Mouse (Mus musculus) lung, embryonic 14.5 days (tissue): Measurements from ENCODE around the gene Gm20388. TPM values are rescaled to one million over a fixed set of nuclear protein-coding genes. Genes with fewer than 3 reads are reported as not detected.
A peak's percentile ranks its signal among the peaks of the same experiment; 100 is the strongest.

ENCODE experiments used
- ATAC-seq: fragments of 200-750 bp; cut with Nextera tagmentation; 2 replicates; pipeline ENCODE4 v1.8.0; 2017; ENCODE audit warnings: mild to moderate bottlenecking, moderate TSS enrichment, moderate library complexity; ENCODE audit not compliant: insufficient read depth
- DNase-seq: peaks from one replicate; pipeline ENCODE4 v3.0.0-alpha.2; 2015
- H3K27ac ChIP-seq: fragments of 300-500 bp; sonication (generic); 2 replicates; pipeline ENCODE4 v1.5.1; 2014; ENCODE audit warnings: low read depth, mild to moderate bottlenecking, moderate library complexity
- H3K27me3 ChIP-seq: fragments of 300-500 bp; sonication (generic); 2 replicates; pipeline ENCODE4 v1.6.1; 2014; ENCODE audit warnings: low read length, control low read depth; ENCODE audit not compliant: insufficient read depth
- H3K36me3 ChIP-seq: fragments of 300-500 bp; sonication (generic); 2 replicates; pipeline ENCODE4 v1.6.1; 2014; ENCODE audit warnings: control low read depth; ENCODE audit not compliant: insufficient read depth
- H3K4me1 ChIP-seq: fragments of 300-500 bp; sonication (generic); 2 replicates; pipeline ENCODE4 v1.6.1; 2014; ENCODE audit warnings: antibody characterized with exemption, control low read depth; ENCODE audit not compliant: insufficient read depth
- H3K4me2 ChIP-seq: fragments of 300-500 bp; sonication (generic); 2 replicates; pipeline ENCODE4 v1.6.1; 2014; ENCODE audit warnings: mild to moderate bottlenecking
- H3K4me3 ChIP-seq: fragments of 300-500 bp; sonication (generic); 2 replicates; pipeline ENCODE4 v1.5.1; 2014; ENCODE audit warnings: low read depth, low read length
- H3K9ac ChIP-seq: fragments of 300-500 bp; sonication (generic); 2 replicates; pipeline ENCODE4 v1.6.1; 2014
- H3K9me3 ChIP-seq: fragments of 300-500 bp; sonication (generic); 2 replicates; pipeline ENCODE4 v1.6.1; 2016; ENCODE audit warnings: low read depth, low read length, control low read depth
- CTCF ChIP-seq: IDR thresholded peaks from 2 replicates; pipeline ENCODE4 v1.5.1; 2016; ENCODE audit warnings: antibody characterized with exemption, low read depth
- WGBS: fragments of 180-500 bp; shearing (Covaris S2); extraction: QIAGEN DNeasy Blood & Tissue Kit; methylation state at CpG from one replicate; pipeline ENCODE4 v1.1.7; 2014; 5-methylcytosine and 5-hydroxymethylcytosine counted together
- polyA plus RNA-seq: library from polyadenylated mRNA; unstranded; fragments of >200 nt; fragmentation: Nextera tagmentation; extraction: Ambion mirVana; gene quantifications from 2 replicates; pipeline ENCODE4 v1.2.1, GENCODE M21; 2014

Gm20388 gene
- polyA plus RNA-seq, 1 experiment from 2014 or later, result not detected

- ATAC-seq, result no peak
- no peak overlapping the region for H3K4me3 ChIP-seq
- peaks cover 71% of the 10 kb centered on the region for H3K27me3 ChIP-seq
- TF ChIP-seq CTCF, result peak; percentile 69
- H3K9me3 ChIP-seq, result no peaks in the 10 kb centered on the region
- no peak for DNase-seq
- H3K36me3 ChIP-seq, result no peaks in the 10 kb centered on the region
- peaks cover 13% of the 10 kb centered on the region for H3K4me1 ChIP-seq
- H3K9ac ChIP-seq, result no peak overlapping the region
- WGBS, result 10% methylated on average over 10 of the region's 10 CpGs
- H3K27ac ChIP-seq, result peak overlapping the region; percentile 24; the same call in 1 of the 2 replicates
- H3K4me2 ChIP-seq, result peak overlapping the region; percentile 36
Measured at GRCm38 (mm10) chr8:120887254-120887653, 976.6 kb downstream of the Gm20388 start.

- no peak for TF ChIP-seq CTCF
- Histone ChIP-seq H3K36me3 (no peaks in the 10 kb centered on the region), H3K4me3 (no peak overlapping the region), H3K27me3 (peaks cover 64% of the 10 kb centered on the region), H3K4me2 (peak overlapping the region; percentile 36; the same call in 1 of the 2 replicates), H3K27ac (no peak overlapping the region), H3K9ac (no peak overlapping the region), H3K9me3 (no peaks in the 10 kb centered on the region), H3K4me1 (peaks cover 13% of the 10 kb centered on the region)
- WGBS, result 29% methylated on average over 5 of the region's 5 CpGs
- ATAC-seq (no peak), DNase-seq (no peak)
Measured at GRCm38 (mm10) chr8:120888005-120888404, 977.4 kb downstream of the Gm20388 start.

GRCm38 (mm10) chr8:120889189-120889588 lies 978.5 kb downstream of the Gm20388 start:
- ATAC-seq, result no peak
- Histone ChIP-seq H3K27me3 (peaks cover 60% of the 10 kb centered on the region), H3K9ac (no peak overlapping the region), H3K27ac (no peak overlapping the region), H3K4me1 (peaks cover 19% of the 10 kb centered on the region), H3K36me3 (no peaks in the 10 kb centered on the region), H3K4me3 (no peak overlapping the region), H3K9me3 (no peaks in the 10 kb centered on the region), H3K4me2 (no peak overlapping the region)
- WGBS, result 88% methylated on average over 4 of the region's 4 CpGs
- no peak for DNase-seq
- no peak for TF ChIP-seq CTCF

GRCm38 (mm10) chr8:120890068-120890467 lies 979.4 kb downstream of the Gm20388 start:
- DNase-seq (peak; percentile 61), ATAC-seq (no peak)
- H3K4me1 ChIP-seq, result peaks cover 24% of the 10 kb centered on the region
- H3K27ac ChIP-seq, result no peak overlapping the region
- peaks cover 51% of the 10 kb centered on the region for H3K27me3 ChIP-seq
- no peaks in the 10 kb centered on the region for H3K9me3 ChIP-seq
- TF ChIP-seq CTCF, result no peak
- peak overlapping the region; percentile 23; the same call in 1 of the 2 replicates for H3K4me2 ChIP-seq
- H3K36me3 ChIP-seq, result no peaks in the 10 kb centered on the region
- 16% methylated on average over 11 of the region's 11 CpGs for WGBS
- peak overlapping the region; percentile 26; the same call in 1 of the 2 replicates for H3K9ac ChIP-seq
- H3K4me3 ChIP-seq, result no peak overlapping the region

- H3K9me3 ChIP-seq, result no peaks in the 10 kb centered on the region
- H3K27me3 ChIP-seq, result peaks cover 14% of the 10 kb centered on the region
- H3K9ac ChIP-seq, result no peak overlapping the region
- peak overlapping the region; percentile 70 for H3K27ac ChIP-seq
- DNase-seq, result peak; percentile 61
- 5% methylated on average over 4 of the region's 4 CpGs for WGBS
- H3K4me1 ChIP-seq, result peaks cover 40% of the 10 kb centered on the region
- no peak overlapping the region for H3K4me3 ChIP-seq
- H3K36me3 ChIP-seq, result no peaks in the 10 kb centered on the region
- no peak for TF ChIP-seq CTCF
- ATAC-seq, result peak; percentile 7; the same call in 1 of the 2 replicates
- peak overlapping the region; percentile 46; the same call in 1 of the 2 replicates for H3K4me2 ChIP-seq
Measured at GRCm38 (mm10) chr8:120895009-120895408, 984.4 kb downstream of the Gm20388 start.

GRCm38 (mm10) chr8:120895600-120895999 lies 985.0 kb downstream of the Gm20388 start:
- Histone ChIP-seq H3K4me3 (peak overlapping the region; percentile 3; the same call in 1 of the 2 replicates), H3K9me3 (no peaks in the 10 kb centered on the region), H3K4me2 (peak overlapping the region; percentile 46), H3K27ac (peak overlapping the region; percentile 70), H3K27me3 (peaks cover 11% of the 10 kb centered on the region), H3K4me1 (peaks cover 37% of the 10 kb centered on the region), H3K9ac (0 out of 2 replicates have a peak overlapping the region, but pooled peaks have one; percentile 6), H3K36me3 (no peaks in the 10 kb centered on the region)
- WGBS, result 4% methylated on average over 13 of the region's 13 CpGs
- ATAC-seq (no peak), DNase-seq (peak; percentile 69)
- TF ChIP-seq CTCF, result no peak

- H3K36me3 ChIP-seq, result no peaks in the 10 kb centered on the region
- WGBS, result 33% methylated on average over 13 of the region's 13 CpGs
- no peak for ATAC-seq
- peak overlapping the region; percentile 46 for H3K4me2 ChIP-seq
- peak overlapping the region; percentile 70; the same call in 1 of the 2 replicates for H3K27ac ChIP-seq
- H3K9me3 ChIP-seq, result no peaks in the 10 kb centered on the region
- no peak overlapping the region; the same call in 1 of the 2 replicates for H3K4me3 ChIP-seq
- peaks cover 40% of the 10 kb centered on the region for H3K4me1 ChIP-seq
- peaks cover 8% of the 10 kb centered on the region; the same call in 1 of the 2 replicates for H3K27me3 ChIP-seq
- DNase-seq, result peak; percentile 52
- no peak overlapping the region for H3K9ac ChIP-seq
- no peak for TF ChIP-seq CTCF
Measured at GRCm38 (mm10) chr8:120896203-120896602, 985.6 kb downstream of the Gm20388 start.
